Mouse (Mus musculus) retina, adult 2 months (tissue): ENCODE data around the gene Bspry.

Source experiments
- DNase-seq: peaks from one replicate; pipeline ENCODE4 v3.0.0-alpha.2; 2012; ENCODE audit warnings: low read depth, low spot score

Bspry gene

GRCm38 (mm10) chr4:62480709-62481605, 1.1 kb downstream of the Bspry start:
- DNase-seq: no peak

- DNase-seq: no peak
These were observed 5.1 kb downstream of the Bspry start for GRCm38 (mm10) chr4:62484928-62485327.

GRCm38 (mm10) chr4:62485450-62486161, 5.8 kb downstream of the Bspry start:
- DNase-seq: no peak

GRCm38 (mm10) chr4:62486162-62486696, 6.4 kb downstream of the Bspry start:
- no peak for DNase-seq

- DNase-seq: no peak
These were observed 7.3 kb downstream of the Bspry start for GRCm38 (mm10) chr4:62487172-62487571.

- no peak for DNase-seq
These were observed 8.1 kb downstream of the Bspry start for GRCm38 (mm10) chr4:62487914-62488313.

GRCm38 (mm10) chr4:62492682-62493081, 12.8 kb downstream of the Bspry start:
- no peak for DNase-seq

GRCm38 (mm10) chr4:62494230-62494629, 14.4 kb downstream of the Bspry start:
- DNase-seq: no peak

- no peak for DNase-seq
These were observed 16.1 kb downstream of the Bspry start for GRCm38 (mm10) chr4:62495946-62496345.

- no peak for DNase-seq
These were observed 17.0 kb downstream of the Bspry start for GRCm38 (mm10) chr4:62496815-62497214.

GRCm38 (mm10) chr4:62500799-62501198, 20.9 kb downstream of the Bspry start:
- no peak for DNase-seq

GRCm38 (mm10) chr4:62501534-62501933, 21.7 kb downstream of the Bspry start:
- DNase-seq: no peak

GRCm38 (mm10) chr4:62501964-62502732, 22.3 kb downstream of the Bspry start:
- DNase-seq: peak; percentile 68

GRCm38 (mm10) chr4:62502969-62503368, 23.1 kb downstream of the Bspry start:
- DNase-seq: no peak

GRCm38 (mm10) chr4:62503374-62503970, 23.6 kb downstream of the Bspry start, which contains the start of gene Hdhd3:
Gene Hdhd3, minus strand, starts transcription at chr4:62503467.
- DNase-seq: no peak

- no peak for DNase-seq
These were observed 26.1 kb downstream of the Bspry start for GRCm38 (mm10) chr4:62505991-62506390.

GRCm38 (mm10) chr4:62506798-62507197, 26.9 kb downstream of the Bspry start:
- no peak for DNase-seq

- DNase-seq: no peak
These were observed 29.0 kb downstream of the Bspry start for GRCm38 (mm10) chr4:62508839-62509238.

GRCm38 (mm10) chr4:62509946-62510345, 30.1 kb downstream of the Bspry start:
- DNase-seq: no peak

- DNase-seq: no peak
These were observed 34.2 kb downstream of the Bspry start for GRCm38 (mm10) chr4:62513998-62514506.

GRCm38 (mm10) chr4:62514995-62515394, 35.1 kb downstream of the Bspry start:
- no peak for DNase-seq
